Mouse (Mus musculus) cortical plate, adult 2 months (tissue): ENCODE results near the gene Nlk. TPM values are rescaled to one million over a fixed set of nuclear protein-coding genes. Genes with fewer than 3 reads are reported as not detected.
"Not testable (repeated sequence)": the region's sequence is repeated elsewhere in the genome, so short reads cannot be mapped to it uniquely, and the experiment has no call there.

Experiments
- H3K27ac ChIP-seq: fragments of 200-500 bp; 2 replicates; pipeline ENCODE4 v1.5.1; 2012; ENCODE audit warnings: low read length, control low read depth, inconsistent platforms; ENCODE audit not compliant: insufficient read depth
- H3K4me1 ChIP-seq: fragments of 200-500 bp; 2 replicates; pipeline ENCODE4 v1.6.1; 2011; ENCODE audit warnings: low read length; ENCODE audit not compliant: control insufficient read depth, insufficient read depth
- H3K4me3 ChIP-seq: fragments of 200-500 bp; 2 replicates; pipeline ENCODE4 v1.5.1; 2011; ENCODE audit warnings: mild to moderate bottlenecking, low read length, control low read depth; ENCODE audit not compliant: insufficient read depth
- CTCF ChIP-seq: fragments of 200-500 bp; IDR thresholded peaks from 2 replicates; pipeline ENCODE4 v1.5.1; 2011; ENCODE audit warnings: mild to moderate bottlenecking, control low read depth, low read length; ENCODE audit not compliant: insufficient read depth; ENCODE audit errors: extremely low read depth
- POLR2A ChIP-seq: fragments of 200-500 bp; IDR thresholded peaks from 2 replicates; pipeline ENCODE4 v1.6.1; 2011; ENCODE audit warnings: mild to moderate bottlenecking, low read length, control low read depth; ENCODE audit not compliant: insufficient read depth; ENCODE audit errors: extremely low read depth
- polyA plus RNA-seq: library from polyadenylated mRNA; depleted of rRNA; stranded (reverse); fragments of >200 nt; gene quantifications from 2 replicates; pipeline ENCODE4 v1.2.3, GENCODE M21; 2012

Gene Nlk
- polyA plus RNA-seq, 1 experiment, result 70.3 TPM

DNA sequence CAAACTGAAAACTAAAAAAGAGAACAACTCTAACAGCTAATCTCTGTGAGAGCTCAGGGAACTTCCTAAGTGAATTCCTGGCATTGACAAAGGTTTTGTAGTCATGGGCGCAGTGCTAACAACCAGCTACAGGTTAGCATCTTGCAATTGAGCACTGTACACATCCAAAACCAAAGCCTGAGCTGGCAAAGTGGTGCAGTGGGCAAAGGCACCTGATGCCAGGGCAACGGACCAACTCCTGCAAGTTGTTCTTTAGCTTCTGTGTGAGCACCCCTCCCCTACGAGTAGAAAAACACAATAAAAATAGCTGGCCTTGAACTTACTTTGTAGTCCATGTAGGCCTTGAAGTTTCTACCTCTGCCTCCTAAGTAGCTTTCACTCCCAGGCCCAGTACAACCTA lies 94.4 kb downstream of the Nlk start:
- peaks cover 6% of the 10 kb centered on the region for H3K4me1 ChIP-seq
- TF ChIP-seq CTCF (no peak), POLR2A (no peak)

DNA sequence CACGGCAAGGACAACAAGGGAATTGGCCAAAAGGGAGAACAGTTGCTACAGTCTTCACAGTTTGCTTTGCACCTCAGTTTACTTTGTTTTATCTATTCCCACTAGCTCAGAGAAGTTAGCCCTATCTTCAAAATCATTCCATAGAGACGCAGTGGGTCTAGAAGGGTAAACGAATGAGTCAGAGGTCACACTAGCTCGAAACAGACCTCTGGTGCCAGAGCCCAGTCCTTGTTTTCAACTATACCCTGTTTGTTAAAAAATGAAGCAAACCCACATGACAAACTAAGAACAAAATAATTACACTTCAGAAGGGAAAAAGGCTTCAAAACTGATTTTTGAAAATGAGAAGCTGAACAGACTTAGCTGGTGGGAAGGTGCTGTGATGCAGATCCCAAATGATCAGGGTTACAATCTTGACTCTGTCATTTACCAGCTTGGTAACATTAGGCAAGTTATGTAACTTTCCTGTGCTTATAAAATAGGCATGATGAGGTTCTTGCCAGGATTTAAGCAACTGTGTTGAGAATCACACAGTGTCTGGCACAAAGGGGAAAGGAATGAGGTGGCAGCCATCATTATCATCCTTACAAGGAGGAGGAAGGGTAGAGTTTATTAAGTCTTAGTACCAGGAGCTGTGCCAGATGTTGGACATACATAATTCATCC lies 96.1 kb downstream of the Nlk start:
- Histone ChIP-seq H3K4me1 (peaks cover 6% of the 10 kb centered on the region), H3K27ac (peak overlapping the region; percentile 78), H3K4me3 (no peak overlapping the region)
- TF ChIP-seq CTCF, result no peak
- TF ChIP-seq POLR2A, result no peak

More for the DNA sequence above, 94.4 kb downstream of the Nlk start:
- H3K4me3 ChIP-seq, result no peak overlapping the region
- no peak overlapping the region for H3K27ac ChIP-seq

DNA sequence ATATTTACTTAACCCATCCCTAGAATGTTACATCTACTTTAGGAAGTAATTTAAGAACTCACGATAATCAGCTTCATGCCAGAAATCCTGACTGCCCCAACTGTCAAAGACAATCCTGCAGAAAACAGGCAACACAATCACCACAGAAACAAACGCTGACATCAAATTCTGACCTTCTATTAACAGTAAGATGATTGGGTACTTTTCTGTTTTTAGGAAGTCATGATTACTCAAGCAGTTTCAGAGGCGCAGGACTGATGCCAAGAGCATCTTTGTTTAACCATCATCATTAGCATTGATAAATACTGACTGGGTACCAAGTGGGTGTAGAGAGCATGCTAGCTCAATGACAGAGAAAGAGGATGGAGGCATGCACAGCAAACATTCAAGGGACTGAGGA lies 96.7 kb downstream of the Nlk start:
- peak overlapping the region; percentile 78 for H3K27ac ChIP-seq

DNA sequence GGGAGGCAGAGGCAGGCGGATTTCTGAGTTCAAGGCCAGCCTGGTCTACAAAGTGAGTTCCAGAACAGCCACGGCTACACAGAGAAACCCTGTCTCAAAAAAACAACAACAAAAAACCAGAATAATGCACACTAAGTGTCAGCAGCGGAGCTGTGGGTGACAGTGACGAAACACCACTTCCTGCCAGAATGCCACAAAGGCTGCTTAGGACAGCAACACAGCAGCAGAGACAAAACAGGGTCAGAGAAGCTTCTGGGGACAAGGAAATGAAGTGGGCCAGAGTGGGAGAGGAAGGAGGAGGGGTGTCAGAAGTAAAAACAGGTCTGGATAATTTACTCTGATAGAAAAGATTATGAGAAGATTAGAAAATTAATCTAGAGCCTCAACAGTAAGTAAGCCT lies 97.1 kb downstream of the Nlk start:
- no peak overlapping the region for H3K4me3 ChIP-seq
- no peak overlapping the region for H3K27ac ChIP-seq
- TF ChIP-seq POLR2A (no peak), CTCF (no peak)
- peaks cover 5% of the 10 kb centered on the region for H3K4me1 ChIP-seq

More for the DNA sequence above, 96.7 kb downstream of the Nlk start:
- H3K4me3 ChIP-seq, result no peak overlapping the region
- peaks cover 6% of the 10 kb centered on the region for H3K4me1 ChIP-seq
- no peak for TF ChIP-seq POLR2A
- TF ChIP-seq CTCF, result no peak

DNA sequence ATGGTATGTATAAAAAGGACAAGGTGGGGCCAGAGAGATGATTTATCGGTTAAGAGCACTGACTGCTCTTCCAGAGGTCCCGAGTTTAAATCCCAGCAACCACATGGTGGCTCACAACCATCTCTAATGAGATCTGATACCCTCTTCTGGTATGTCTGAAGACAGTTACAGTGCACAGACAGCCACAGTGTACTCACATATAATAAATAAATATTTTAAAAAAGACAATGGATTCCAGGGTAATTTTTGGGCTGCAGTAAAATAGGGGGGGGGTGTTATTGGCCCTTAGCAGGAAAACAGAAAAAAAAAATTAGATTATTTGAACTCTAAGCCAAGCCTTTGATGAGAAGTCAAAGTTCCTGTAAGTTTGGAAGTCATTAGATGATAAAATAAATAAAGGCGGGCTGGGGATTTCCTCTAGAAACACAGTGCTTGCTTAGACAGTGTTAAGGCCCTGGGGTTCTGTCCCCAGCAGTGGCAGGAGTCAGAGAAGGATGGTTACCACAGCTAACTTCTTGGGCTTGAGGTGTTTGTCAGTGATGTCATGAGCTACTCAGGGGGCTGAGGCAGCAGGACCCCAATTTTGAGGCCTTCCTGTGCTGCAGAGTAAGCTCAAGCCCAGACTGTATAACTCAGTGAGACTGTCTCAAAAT lies 98.3 kb downstream of the Nlk start:
- Histone ChIP-seq H3K27ac (no peak overlapping the region), H3K4me1 (peaks cover 4% of the 10 kb centered on the region), H3K4me3 (no peak overlapping the region)
- TF ChIP-seq POLR2A (no peak), CTCF (no peak)

DNA sequence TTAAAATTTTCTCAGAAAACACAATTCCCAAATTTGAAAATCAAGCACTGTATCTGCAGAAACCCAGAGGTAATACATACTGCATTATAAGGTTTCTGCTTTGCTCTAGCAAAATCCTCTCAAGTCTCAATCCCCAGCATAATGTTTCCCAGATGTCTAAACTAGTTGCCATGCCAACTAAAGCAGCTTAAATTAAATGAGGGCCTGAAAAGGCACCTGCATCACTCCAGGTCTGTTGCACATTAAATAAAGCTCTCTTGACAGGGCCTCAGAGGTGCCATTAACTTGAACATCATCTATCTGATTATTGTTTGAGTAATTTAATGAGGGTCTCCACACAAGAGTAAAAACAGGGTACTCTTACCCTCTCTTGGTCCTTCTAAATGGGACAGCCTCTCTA lies 100.4 kb downstream of the Nlk start:
- Histone ChIP-seq H3K4me3 (no peak overlapping the region), H3K4me1 (peaks cover 6% of the 10 kb centered on the region), H3K27ac (no peak overlapping the region)
- TF ChIP-seq POLR2A, result no peak
- TF ChIP-seq CTCF, result no peak

DNA sequence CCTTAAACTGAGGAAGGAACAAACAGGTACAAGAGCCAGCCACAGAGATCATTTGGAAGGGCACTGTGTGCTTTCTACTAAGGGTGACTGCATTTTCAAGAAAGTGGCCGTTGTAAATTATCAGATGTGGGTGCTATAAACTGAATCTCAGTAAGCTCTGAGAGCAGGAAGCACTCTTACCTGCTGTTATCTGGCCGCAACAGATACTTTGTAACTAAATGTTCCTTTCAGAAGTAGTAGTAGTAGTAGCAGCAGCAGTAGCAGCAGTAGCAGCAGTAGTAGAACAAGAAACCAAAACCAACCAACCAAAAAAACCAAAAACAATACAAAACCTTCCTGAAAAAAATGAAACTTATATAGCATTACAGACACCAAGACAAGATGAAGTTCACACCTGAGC lies 101.4 kb downstream of the Nlk start:
- H3K4me1 ChIP-seq, result peaks cover 4% of the 10 kb centered on the region
- no peak overlapping the region for H3K4me3 ChIP-seq
- TF ChIP-seq CTCF, result no peak
- no peak overlapping the region for H3K27ac ChIP-seq

DNA sequence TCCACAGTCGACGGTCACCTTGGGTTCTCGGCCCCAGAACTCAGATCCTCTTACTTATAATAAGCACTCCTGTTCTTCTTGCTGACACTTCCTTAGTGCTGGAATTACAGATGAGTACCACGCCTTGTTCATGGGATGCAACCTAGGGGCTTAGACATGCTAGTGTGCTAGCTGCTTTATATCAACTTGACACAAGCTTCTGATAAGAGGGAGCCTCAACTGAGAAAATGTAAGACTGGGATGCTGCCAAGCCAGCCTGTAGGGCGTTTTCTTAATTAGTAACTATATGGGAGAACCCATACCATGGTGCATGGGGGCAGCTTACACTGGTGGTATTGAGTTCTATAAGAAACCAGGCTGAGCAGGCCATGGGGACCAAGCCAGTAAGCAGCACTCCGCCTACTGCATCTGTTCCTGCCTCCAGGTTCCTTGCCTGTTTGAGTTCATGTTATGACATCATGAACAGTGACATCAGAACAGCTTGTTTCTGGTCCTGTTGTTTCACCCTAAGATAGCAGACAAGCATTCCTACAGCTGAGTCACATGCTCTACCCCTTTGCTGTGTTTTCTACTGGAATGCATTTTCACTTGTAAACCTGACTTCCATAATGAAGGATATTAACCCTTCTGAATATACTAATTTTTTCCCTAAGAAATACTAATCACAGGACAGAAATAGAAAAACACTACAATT lies 102.8 kb downstream of the Nlk start:
- H3K4me1 ChIP-seq, result 0 out of 2 replicates have a peak, but pooled peaks cover 2% of the 10 kb centered on the region
- H3K27ac ChIP-seq, result no peak overlapping the region
- H3K4me3 ChIP-seq, result no peak overlapping the region
- TF ChIP-seq POLR2A (no peak), CTCF (no peak)

DNA sequence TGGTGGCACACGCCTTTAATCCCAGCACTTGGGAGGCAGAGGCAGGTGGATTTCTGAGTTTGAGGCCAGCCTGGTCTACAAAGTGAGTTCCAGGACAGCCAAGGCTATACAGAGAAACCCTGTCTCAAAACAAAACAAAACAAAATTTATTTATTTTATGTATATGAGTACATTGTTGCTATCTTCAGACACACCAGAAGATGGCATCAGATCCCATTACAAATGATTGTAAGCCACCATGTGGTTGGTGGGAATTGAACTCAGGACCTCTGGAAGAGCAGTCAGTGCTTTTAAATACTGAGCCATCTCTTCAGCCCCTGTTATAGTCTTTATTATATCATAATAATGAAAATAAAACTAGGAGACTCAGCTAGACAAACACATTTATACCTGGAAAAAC lies 109.5 kb downstream of the Nlk start:
- H3K4me3 ChIP-seq, H3K27ac ChIP-seq, H3K4me1 ChIP-seq: not testable (repeated sequence)

DNA sequence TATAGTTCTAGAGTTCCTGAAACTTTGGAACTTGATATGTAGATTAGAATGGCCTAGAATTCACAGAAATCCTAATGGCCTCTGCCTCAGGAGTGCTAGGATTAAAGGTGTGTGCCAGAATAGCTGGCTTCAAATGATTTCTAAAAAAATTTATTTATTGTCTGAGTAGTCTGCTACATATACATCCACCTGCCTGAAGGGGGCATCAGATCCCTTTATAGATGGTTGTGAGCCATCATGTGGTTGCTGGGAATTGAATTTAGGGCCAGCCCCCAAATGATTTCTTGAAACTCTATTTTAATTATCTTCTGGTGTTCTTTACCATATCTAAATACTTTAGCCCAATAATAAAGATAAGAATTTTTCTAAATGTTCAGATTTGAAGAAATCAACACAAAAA lies 111.1 kb downstream of the Nlk start:
- Histone ChIP-seq H3K4me3 (no peak overlapping the region), H3K27ac (no peak overlapping the region), H3K4me1 (no peaks in the 10 kb centered on the region)
- TF ChIP-seq CTCF (no peak), POLR2A (no peak)
